Mouse (Mus musculus): Measurements from ENCODE around the gene Rsph3a.

The Rsph3a gene

GRCm38 (mm10) chr17:7945117-7946052 is at the start of gene Rsph3a:
Rsph3a (plus strand) TSS chr17:7945614.
- DNase-seq (ENCODE audit: extremely low spot score, low spot score): peak; percentile 92

DNA sequence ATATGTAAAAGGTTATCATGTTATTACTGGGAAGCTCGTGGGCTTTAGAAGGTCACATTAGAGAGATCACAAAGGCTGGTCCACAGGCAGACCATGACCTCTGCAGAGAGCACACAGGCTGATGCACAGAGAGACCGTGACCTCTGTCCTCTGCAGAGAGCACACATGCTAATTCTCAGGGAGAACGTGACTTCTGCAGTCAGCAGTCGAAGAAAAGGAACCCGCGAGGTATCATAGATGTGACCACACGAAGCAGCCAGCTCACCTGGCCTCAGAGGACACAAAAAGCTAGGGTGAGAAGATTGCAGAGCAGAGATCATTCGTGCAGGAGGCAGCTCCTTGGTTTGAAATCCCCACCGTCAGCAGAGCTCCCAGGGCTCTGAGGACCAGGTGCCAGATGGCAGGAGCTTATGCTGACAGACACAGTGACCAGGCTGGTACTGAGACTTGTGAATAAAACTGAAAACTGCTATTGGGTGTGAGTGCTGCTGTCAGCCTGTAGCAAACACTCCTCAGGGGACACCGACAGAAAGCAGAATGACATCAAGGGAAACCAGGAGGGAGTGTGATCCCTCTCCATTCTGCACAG is 49.3 kb upstream of the Rsph3a start:
- no peak for DNase-seq (ENCODE audit: extremely low spot score, low spot score)

DNA sequence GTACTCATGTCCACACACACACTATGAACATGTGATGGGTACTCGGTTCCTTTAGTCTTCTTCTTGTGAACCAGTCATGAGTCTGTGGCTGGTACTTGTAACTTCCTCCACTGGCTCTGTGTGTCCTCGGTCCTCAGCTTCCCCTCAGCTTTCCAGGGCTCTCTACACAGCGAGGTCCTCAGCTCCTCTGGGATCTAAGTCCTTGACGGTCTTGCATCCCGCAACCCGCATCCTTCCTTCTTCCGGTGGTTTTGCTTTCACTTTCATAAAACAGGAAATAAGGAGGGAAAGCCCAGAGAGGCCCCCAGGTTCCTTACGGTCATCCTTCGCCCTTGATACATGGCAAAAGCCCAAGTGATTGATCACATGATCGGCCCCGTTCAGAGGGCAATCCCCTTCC is 48.3 kb upstream of the Rsph3a start:
- no peak for DNase-seq (ENCODE audit: extremely low spot score, low spot score)

DNA sequence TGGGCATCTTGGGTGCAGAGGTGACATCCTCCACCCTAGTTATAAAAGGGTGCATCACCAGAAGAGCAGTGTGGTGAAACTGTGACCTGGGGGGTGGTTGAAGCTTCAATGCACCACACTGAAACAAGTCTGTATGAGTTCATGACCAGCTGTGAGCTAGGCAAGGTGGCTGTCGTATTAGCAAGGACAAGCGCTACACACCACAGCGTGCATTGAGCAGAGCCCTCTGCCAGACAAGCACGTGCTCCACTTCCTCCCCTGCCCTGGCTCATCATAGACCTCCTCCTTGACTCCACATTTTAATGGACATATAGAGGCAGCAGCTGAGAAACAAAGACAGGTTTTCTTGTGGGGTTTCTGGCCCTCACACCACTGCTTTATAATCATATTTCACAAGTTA is 47.7 kb upstream of the Rsph3a start:
- DNase-seq (ENCODE audit: extremely low spot score, low spot score): no peak

DNA sequence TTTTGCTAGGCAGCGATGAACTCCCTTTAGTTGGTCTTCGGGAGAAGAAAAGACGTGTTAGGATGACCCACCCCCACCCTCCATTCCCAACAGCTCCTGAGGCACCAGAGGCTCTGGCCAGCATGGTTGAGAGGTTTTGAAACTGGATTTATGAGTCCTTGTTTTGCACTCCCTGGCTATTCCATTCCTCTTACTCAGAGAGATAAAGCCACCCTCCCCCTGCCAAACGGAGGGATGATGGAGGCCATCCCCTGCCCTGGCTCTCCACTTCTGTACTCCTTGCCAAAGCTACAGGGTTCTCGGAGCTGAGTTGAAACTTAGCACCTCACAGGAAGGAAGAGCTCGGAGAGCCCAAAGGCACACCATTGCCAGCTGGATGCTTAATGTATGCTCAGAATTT is 46.2 kb upstream of the Rsph3a start:
- no peak for DNase-seq (ENCODE audit: extremely low spot score, low spot score)

- DNase-seq (ENCODE audit: extremely low spot score, low spot score): no peak
Measured at GRCm38 (mm10) chr17:7899961-7900360, 45.5 kb upstream of the Rsph3a start.

DNA sequence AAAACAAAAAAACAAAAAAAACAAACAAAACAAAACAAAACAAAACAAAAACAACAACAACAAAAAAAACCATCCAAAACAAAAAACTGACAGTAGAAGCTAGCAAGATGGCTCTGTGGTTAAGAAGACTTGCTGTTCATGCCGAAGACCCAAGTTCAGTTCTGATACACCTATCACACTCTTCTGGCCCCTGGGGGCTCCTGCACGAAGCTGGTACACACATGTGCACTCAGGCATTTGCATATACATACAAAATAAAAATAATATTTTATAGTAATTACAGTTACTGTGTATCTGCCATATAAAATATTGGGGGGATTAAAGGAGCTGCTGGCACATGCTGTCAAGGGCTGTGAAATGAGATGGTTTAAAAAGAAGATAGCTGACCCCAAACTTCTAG is 43.9 kb upstream of the Rsph3a start:
- no peak for DNase-seq (ENCODE audit: extremely low spot score, low spot score)

DNA sequence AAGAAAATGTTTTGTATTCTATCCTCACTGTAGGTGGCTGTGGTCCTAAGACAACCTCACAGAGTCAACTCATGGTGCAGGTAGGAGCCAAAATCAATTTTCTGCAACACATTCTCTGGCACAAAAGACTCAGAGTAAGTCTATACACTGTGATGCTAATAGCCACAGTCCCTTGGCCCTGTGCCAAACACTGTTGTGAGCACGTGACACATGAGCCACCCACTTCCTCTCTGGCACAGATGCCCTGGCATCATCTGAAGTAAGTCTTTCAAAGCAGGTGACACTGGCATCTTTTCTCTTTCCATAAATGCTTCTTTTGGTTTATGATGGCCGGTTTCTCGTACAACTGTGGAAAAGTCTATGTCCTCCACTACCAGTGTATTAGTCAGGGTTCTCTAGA is 43.1 kb upstream of the Rsph3a start:
- no peak for DNase-seq (ENCODE audit: extremely low spot score, low spot score)

GRCm38 (mm10) chr17:7904992-7905391 is 40.4 kb upstream of the Rsph3a start:
- DNase-seq (ENCODE audit: extremely low spot score, low spot score): no peak

DNA sequence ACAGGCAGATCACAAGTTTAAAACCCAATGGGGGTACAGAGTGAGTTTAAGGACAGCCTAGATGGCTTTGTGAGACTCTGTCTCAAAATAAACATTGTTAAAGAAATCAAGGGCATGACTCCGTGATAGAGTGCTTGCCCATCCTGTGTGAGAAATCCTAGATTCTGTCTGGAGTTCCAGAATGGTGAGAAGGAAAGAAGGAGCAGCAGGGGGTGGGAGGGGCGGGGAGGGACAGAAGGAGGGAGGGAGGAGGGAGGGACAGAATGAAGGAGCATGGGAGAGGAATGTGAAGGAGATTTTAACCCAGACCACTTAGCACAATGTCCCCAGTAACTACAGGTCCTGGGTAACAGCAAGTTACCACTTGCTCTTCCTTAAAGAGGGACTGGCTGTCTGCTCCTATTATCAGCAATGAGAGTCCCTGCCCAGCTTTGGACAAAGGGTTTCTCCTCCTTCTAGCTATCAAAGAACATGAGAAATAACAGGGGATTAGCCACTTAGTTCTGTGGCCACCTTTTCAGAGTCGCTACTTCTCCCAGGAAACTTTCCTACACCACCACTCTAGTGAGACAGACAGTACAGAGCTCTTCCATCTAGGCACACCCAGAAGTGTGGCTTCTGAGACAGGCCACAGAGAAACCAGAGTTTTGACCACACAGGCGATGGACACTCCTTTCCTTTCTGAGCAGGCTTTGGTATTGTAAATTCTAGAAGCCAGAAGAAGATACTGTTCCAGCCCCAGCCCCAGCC is 39.3 kb upstream of the Rsph3a start:
- DNase-seq (ENCODE audit: extremely low spot score, low spot score): no peak

DNA sequence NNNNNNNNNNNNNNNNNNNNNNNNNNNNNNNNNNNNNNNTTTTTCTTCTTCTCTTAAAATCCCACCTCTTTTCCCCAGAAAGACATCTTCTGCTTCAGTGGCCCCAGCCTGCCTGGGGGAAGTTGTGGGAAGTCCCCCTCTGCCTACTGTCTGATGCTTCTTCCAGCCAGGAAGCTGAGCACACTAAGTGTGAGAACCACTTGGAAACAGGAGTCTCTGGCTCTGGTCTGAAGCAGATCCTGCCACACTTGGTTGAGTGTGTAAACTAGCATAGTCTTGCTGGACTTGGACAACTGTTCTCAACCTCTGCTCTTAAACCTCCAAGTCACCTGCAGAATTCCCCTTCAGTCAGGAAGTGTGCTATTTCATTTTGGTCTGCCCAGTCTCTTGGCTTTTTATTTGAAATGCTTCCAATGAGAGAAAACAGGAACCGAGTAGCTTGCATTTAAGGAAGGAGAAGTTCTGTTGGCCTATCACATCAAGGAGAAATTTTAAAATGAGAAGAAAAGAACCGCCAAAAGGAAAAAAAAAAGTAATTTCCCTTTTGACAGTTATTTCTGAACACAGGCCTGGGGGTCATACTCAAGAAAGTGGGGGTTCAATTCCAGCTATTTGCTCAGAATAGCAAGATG is 30.7 kb upstream of the Rsph3a start:
- DNase-seq (ENCODE audit: extremely low spot score, low spot score): no peak

DNA sequence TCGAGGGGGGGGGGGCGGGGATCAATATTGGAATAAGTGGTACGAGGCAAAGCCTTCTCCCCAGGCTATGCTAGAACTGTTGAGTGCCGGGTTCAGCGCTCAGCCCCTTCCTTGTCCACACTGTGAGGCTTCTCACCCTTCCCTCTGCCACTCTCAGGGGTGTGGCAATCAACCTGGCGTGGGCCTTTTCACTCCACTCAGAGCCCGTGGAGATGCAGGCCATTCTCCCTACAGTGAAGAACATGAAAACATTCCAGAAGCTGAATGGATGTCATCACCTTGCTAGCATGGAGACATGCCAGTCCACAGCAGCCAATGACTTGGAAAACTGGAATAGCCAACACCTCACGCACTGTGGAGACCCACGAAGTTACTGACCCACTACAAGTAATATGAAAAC is 29.6 kb upstream of the Rsph3a start:
- DNase-seq (ENCODE audit: extremely low spot score, low spot score): no peak

GRCm38 (mm10) chr17:7916782-7917574 is 28.4 kb upstream of the Rsph3a start:
- DNase-seq (ENCODE audit: extremely low spot score, low spot score): no peak

DNA sequence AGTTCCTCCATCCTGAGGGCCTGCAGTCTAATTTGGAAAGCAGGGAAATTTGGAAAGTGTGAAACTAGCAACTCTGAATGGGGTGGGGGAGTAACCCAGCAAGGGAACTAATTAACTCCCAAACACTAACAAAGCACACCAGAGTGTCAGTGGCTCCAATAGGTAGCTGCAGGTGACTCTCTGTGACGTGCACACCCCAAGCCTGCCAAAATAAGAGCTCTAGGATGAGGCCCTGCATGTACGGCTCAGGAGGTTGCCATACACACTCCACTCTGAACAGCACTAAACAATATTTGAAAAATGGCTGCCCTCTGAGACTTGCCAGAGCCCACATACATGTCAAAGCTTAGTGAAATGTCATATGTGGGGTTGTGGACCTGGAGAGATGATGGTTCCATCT is 27.1 kb upstream of the Rsph3a start:
- no peak for DNase-seq (ENCODE audit: extremely low spot score, low spot score)

DNA sequence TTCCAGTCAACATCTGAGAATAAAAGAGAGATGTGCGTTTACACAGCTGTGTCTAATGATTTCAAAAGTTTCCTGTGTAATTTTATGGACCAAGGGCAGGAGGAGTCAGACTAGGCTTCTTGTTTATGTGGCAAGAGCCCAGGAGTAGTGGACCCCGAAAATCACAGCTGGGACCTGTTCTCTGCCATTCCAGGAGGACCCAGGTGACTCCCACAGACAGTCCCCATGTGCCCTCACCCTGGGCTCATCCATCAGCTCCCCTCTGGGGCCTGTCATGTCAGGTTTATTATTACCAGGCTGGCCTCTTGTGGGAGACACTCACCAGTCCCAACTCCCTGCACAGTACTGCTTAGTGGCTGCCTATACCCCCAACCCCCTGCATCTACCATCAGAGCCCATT is 26.2 kb upstream of the Rsph3a start:
- DNase-seq (ENCODE audit: extremely low spot score, low spot score): no peak

DNA sequence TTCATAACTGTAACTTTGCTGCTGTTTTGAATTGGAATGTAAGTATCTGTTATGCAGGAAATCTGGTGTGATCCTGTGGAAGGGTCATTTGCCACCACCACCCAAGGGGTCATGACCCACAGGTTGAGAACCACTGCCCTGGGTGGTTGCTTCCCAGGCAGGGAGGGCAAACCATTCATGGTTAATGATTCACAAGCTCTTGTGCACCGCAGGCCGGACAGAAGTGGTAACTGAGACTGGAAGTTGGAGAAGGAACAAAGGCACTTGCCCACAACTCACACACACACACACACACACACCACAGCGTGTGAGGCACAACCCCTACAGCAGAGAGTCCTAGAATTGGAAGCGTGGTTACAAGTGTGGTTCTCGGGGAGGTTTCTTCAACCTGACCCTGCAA is 22.9 kb upstream of the Rsph3a start:
- no peak for DNase-seq (ENCODE audit: extremely low spot score, low spot score)

GRCm38 (mm10) chr17:7924185-7924725 is 21.2 kb upstream of the Rsph3a start:
- DNase-seq (ENCODE audit: extremely low spot score, low spot score): no peak

GRCm38 (mm10) chr17:7925413-7926160 is 19.8 kb upstream of the Rsph3a start, which contains the start of gene Tagap:
Tagap (plus strand) TSS chr17:7926000.
- DNase-seq (ENCODE audit: extremely low spot score, low spot score): no peak

DNA sequence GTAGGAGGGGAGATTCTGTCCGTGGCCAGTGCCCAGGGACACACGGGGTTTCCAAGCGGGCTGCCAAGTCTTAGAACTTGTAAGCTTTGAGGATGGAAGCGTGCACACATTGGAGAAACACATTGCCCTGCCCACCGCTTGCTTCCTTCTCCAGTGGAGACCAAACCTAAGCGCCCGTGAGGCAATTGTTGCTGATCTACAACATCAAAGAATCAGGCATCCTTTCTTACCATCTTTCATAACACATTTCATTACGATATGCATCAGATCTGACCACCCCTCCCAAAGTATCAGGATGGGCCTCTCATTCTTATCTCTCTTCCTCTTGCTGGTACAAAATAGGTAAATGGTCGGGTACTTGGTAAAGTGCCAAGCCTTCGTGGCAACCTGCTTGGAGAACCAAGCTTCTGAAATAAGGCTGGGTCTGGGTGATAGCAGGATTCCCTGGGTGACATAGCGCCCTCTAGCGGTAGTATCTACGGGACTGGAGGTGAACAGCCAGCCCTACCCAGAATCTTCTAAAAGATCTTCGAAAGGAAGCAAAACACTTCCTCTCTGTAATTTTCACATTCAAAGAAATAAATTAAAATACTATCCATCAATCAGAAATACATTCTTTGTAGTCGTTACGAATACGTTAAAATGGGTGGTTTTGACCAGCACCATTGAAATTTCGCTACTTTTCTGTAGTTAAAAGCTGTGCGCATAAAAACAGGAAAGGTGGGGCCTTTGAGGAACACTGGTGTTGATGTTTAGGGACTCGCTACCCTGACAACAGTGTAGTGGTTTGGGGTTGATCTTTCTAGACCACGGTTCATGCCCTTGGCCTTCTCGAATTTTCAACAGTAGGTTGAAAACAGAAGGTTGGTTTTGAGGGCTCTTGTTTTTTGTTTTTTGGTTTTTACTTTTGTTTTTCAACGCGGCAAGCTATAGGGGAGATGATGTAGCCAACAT is 17.6 kb upstream of the Rsph3a start:
- peak; percentile 47 for DNase-seq (ENCODE audit: extremely low spot score, low spot score)

Measured in neural tube, embryonic 10.5 days (tissue).